Mouse (Mus musculus) testis, adult 2 months (tissue): ENCODE measurements around the gene Oscp1. TPM values are rescaled to one million over a fixed set of nuclear protein-coding genes. Genes with fewer than 3 reads are reported as not detected.
"Not testable (repeated sequence)": the region's sequence is repeated elsewhere in the genome, so short reads cannot be mapped to it uniquely, and the experiment has no call there.

Experiments
- H3K27ac ChIP-seq: fragments of 200-500 bp; 2 replicates; pipeline ENCODE4 v1.5.1; 2012; ENCODE audit warnings: low read depth, low read length; ENCODE audit not compliant: control insufficient read depth, insufficient read depth
- H3K27me3 ChIP-seq: fragments of 200-500 bp; 2 replicates; pipeline ENCODE4 v1.6.1; 2012; ENCODE audit warnings: mild to moderate bottlenecking, low read length, moderate library complexity; ENCODE audit not compliant: control insufficient read depth, insufficient read depth
- H3K36me3 ChIP-seq: fragments of 200-500 bp; 2 replicates; pipeline ENCODE4 v1.6.1; 2012; ENCODE audit warnings: mild to moderate bottlenecking, low read length; ENCODE audit not compliant: control insufficient read depth, insufficient read depth
- H3K4me1 ChIP-seq: fragments of 200-500 bp; 2 replicates; pipeline ENCODE4 v1.6.1; 2012; ENCODE audit warnings: low read length; ENCODE audit not compliant: control insufficient read depth, insufficient read depth
- H3K4me3 ChIP-seq: fragments of 200-500 bp; 2 replicates; pipeline ENCODE4 v1.5.1; 2012; ENCODE audit warnings: low read depth, mild to moderate bottlenecking, low read length, moderate library complexity, mixed read lengths; ENCODE audit not compliant: control insufficient read depth
- CTCF ChIP-seq: fragments of 200-500 bp; IDR thresholded peaks from 2 replicates; pipeline ENCODE4 v1.5.1; 2012; ENCODE audit warnings: low read depth, mild to moderate bottlenecking, inconsistent platforms, low read length, moderate library complexity; ENCODE audit not compliant: control insufficient read depth, insufficient read depth, insufficient replicate concordance
- POLR2A ChIP-seq: fragments of 200-500 bp; IDR thresholded peaks from 2 replicates; pipeline ENCODE4 v1.6.1; 2012; ENCODE audit warnings: low read depth, mild to moderate bottlenecking, inconsistent platforms, low read length, moderate library complexity; ENCODE audit not compliant: control insufficient read depth
- polyA plus RNA-seq: library from polyadenylated mRNA; depleted of rRNA; stranded (reverse); fragments of >200 nt; gene quantifications from 2 replicates; pipeline ENCODE4 v1.2.3, GENCODE M21; 2012

Oscp1 gene
- polyA plus RNA-seq, 1 experiment: 189 TPM

- Histone ChIP-seq H3K27ac (no peak overlapping the region), H3K4me1 (no peaks in the 10 kb centered on the region), H3K27me3 (no peaks in the 10 kb centered on the region), H3K36me3 (no peaks in the 10 kb centered on the region; the same call in 1 of the 2 replicates), H3K4me3 (no peak overlapping the region)
- TF ChIP-seq POLR2A (no peak), CTCF (no peak)
Measured at GRCm38 (mm10) chr4:126083021-126083420, 24.7 kb downstream of the Oscp1 start.

GRCm38 (mm10) chr4:126084382-126084781 lies 26.0 kb downstream of the Oscp1 start:
- TF ChIP-seq CTCF (no peak), POLR2A (no peak)
- H3K27me3 ChIP-seq: no peaks in the 10 kb centered on the region
- H3K4me1 ChIP-seq: no peaks in the 10 kb centered on the region
- H3K27ac ChIP-seq: no peak overlapping the region
- H3K4me3 ChIP-seq: no peak overlapping the region
- H3K36me3 ChIP-seq: no peaks in the 10 kb centered on the region; the same call in 1 of the 2 replicates

GRCm38 (mm10) chr4:126085996-126086576 lies 27.7 kb downstream of the Oscp1 start:
- Histone ChIP-seq H3K36me3 (no peaks in the 10 kb centered on the region; the same call in 1 of the 2 replicates), H3K27ac (peak overlapping the region; percentile 26), H3K4me1 (no peaks in the 10 kb centered on the region), H3K27me3 (no peaks in the 10 kb centered on the region), H3K4me3 (no peak overlapping the region)
- TF ChIP-seq POLR2A (no peak), CTCF (peak; percentile 77; the same call in 1 of the 2 replicates)

GRCm38 (mm10) chr4:126090101-126090847 lies 31.9 kb downstream of the Oscp1 start:
- Histone ChIP-seq H3K27ac (no peak overlapping the region), H3K4me3 (no peak overlapping the region), H3K27me3 (no peaks in the 10 kb centered on the region), H3K4me1 (no peaks in the 10 kb centered on the region), H3K36me3 (no peaks in the 10 kb centered on the region)
- no peak for TF ChIP-seq CTCF
- no peak for TF ChIP-seq POLR2A

GRCm38 (mm10) chr4:126090848-126091124 lies 32.4 kb downstream of the Oscp1 start:
- TF ChIP-seq POLR2A (no peak), CTCF (no peak)
- H3K4me1 ChIP-seq: no peaks in the 10 kb centered on the region
- no peak overlapping the region for H3K27ac ChIP-seq
- H3K4me3 ChIP-seq: no peak overlapping the region
- no peaks in the 10 kb centered on the region for H3K36me3 ChIP-seq
- no peaks in the 10 kb centered on the region for H3K27me3 ChIP-seq

- H3K4me3 ChIP-seq: no peak overlapping the region
- peaks cover 2% of the 10 kb centered on the region; the same call in 1 of the 2 replicates for H3K4me1 ChIP-seq
- no peak overlapping the region for H3K27ac ChIP-seq
- TF ChIP-seq POLR2A: no peak
- no peak for TF ChIP-seq CTCF
- H3K27me3 ChIP-seq: no peaks in the 10 kb centered on the region
- H3K36me3 ChIP-seq: no peaks in the 10 kb centered on the region
Measured at GRCm38 (mm10) chr4:126091873-126092272, 33.5 kb downstream of the Oscp1 start.

GRCm38 (mm10) chr4:126095622-126096430 lies 37.5 kb downstream of the Oscp1 start:
- not testable (repeated sequence) for H3K27ac ChIP-seq, H3K4me3 ChIP-seq, H3K36me3 ChIP-seq, H3K27me3 ChIP-seq, H3K4me1 ChIP-seq
